Mouse (Mus musculus): Measurements from ENCODE around the gene Olfr70. TPM values are rescaled to one million over a fixed set of nuclear protein-coding genes. Genes with fewer than 3 reads are reported as not detected.

Gene Olfr70
- polyA plus RNA-seq, 1 experiment from 2014 or later, result not detected

DNA sequence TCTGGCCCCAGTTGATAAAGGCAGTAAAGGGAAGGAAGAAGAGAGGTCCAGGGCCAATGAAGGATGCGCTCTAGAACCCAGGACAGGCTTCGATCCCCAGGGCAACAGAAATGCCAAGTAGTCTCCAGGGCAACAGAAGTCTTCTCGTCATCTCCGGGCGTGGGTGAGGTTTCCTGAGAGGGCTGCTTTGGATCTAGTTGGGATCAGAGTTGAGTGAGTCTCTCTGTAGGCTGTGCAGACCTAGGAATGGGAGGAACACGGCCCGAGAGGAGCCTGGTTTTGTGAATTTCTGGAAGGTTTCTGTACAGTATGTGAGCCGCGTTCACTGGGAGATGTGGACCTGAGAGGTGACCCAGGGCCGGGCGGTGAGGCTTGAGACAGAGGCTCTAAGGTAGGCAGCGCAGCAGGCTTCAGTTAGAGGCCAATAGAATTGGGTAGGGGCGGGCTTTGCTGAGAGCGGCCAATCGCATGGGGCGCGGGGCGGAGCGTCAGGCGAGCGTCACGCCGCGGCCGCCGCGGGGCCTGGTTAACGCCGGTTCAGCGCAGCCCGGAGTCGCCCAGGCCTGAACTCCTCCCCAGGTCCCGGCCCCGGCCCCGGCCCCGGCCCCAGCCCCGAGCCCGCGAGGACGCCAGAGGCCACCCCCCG is 31.7 kb downstream of the Olfr70 start, which contains the start of the genes Tmem8b and Fam221b:
Gene Tmem8b (plus strand): TSS at position 190 of the 646 bp plus-strand sequence.
Gene Fam221b (minus strand): TSS at position 364 of the 646 bp plus-strand sequence.
- peaks cover 39% of the 10 kb centered on the region for H3K4me1 ChIP-seq
- peak within 1 kb of the TSS; percentile 94 for H3K27ac ChIP-seq
- DNase-seq (ENCODE audit: low spot score), result peak; percentile 95
- no peaks in the 10 kb centered on the region for H3K36me3 ChIP-seq
- no peaks in the 10 kb centered on the region for H3K9me3 ChIP-seq
- 2% methylated on average over 41 of the region's 41 CpGs for WGBS
- H3K4me3 ChIP-seq, result peak within 1 kb of the TSS; percentile 77
- peaks cover 56% of the 10 kb centered on the region for H3K27me3 ChIP-seq (ENCODE audit: insufficient read depth, poor library complexity, severe bottlenecking)

- Histone ChIP-seq H3K27me3 (ENCODE audit: insufficient read depth, poor library complexity, severe bottlenecking) (peaks cover 79% of the 10 kb centered on the region), H3K9me3 (no peaks in the 10 kb centered on the region), H3K36me3 (no peaks in the 10 kb centered on the region), H3K4me1 (peaks cover 20% of the 10 kb centered on the region), H3K4me3 (no peak overlapping the region), H3K27ac (no peak overlapping the region)
- no peak for DNase-seq (ENCODE audit: low spot score)
- 23% methylated on average over 4 of the region's 4 CpGs for WGBS
Observed at GRCm38 (mm10) chr4:43666412-43666811, 34.2 kb downstream of the Olfr70 start.

DNA sequence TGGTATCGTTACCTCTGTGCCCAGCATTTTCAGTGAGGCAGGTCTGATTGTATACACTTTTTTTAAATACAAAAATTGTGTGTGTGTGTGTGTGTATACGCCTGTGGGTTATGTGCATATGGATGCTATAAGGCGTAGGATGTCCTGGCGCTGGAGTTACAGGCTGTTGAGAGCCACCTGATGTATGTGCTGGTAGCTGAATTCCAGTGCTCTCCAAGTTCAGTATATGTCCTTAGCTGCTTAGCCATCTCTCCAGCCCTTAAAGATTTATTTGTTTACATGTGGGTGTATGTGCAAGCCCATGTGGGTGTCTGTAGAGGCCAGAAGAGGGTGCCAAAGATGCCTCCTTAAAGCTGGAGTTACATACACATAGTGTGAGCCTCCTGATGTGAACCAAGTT is 43.5 kb downstream of the Olfr70 start:
- WGBS, result 61% methylated on average over 4 of the region's 4 CpGs
- no peak for DNase-seq (ENCODE audit: low spot score)
- Histone ChIP-seq H3K27me3 (ENCODE audit: insufficient read depth, poor library complexity, severe bottlenecking) (peaks cover 37% of the 10 kb centered on the region), H3K27ac (no peak overlapping the region), H3K4me3 (peak overlapping the region; percentile 91), H3K36me3 (no peaks in the 10 kb centered on the region), H3K4me1 (peaks cover 25% of the 10 kb centered on the region), H3K9me3 (no peaks in the 10 kb centered on the region)

- peak within 1 kb of the TSS; percentile 91 for H3K4me3 ChIP-seq
- 1% methylated on average over 34 of the region's 34 CpGs for WGBS
- no peaks in the 10 kb centered on the region for H3K9me3 ChIP-seq
- peaks cover 30% of the 10 kb centered on the region for H3K27me3 ChIP-seq (ENCODE audit: insufficient read depth, poor library complexity, severe bottlenecking)
- H3K4me1 ChIP-seq, result peaks cover 29% of the 10 kb centered on the region
- peaks cover 2% of the 10 kb centered on the region; the same call in 1 of the 2 replicates for H3K36me3 ChIP-seq
- peak; percentile 98 for DNase-seq (ENCODE audit: low spot score)
- peak within 1 kb of the TSS; percentile 95 for H3K27ac ChIP-seq
Observed at GRCm38 (mm10) chr4:43656339-43657109, 44.1 kb downstream of the Olfr70 start, which contains the start of gene Hint2. TSS of gene Hint2 (minus strand) at chr4:43656466.

- Histone ChIP-seq H3K27me3 (ENCODE audit: insufficient read depth, poor library complexity, severe bottlenecking) (peaks cover 23% of the 10 kb centered on the region), H3K4me3 (peak overlapping the region; percentile 91), H3K9me3 (no peaks in the 10 kb centered on the region), H3K27ac (peak overlapping the region; percentile 95), H3K36me3 (peaks cover 5% of the 10 kb centered on the region), H3K4me1 (peaks cover 29% of the 10 kb centered on the region)
- no peak for DNase-seq (ENCODE audit: low spot score)
- WGBS, result 7% methylated on average over 34 of the region's 34 CpGs
Observed at GRCm38 (mm10) chr4:43655656-43656338, 44.8 kb downstream of the Olfr70 start.

DNA sequence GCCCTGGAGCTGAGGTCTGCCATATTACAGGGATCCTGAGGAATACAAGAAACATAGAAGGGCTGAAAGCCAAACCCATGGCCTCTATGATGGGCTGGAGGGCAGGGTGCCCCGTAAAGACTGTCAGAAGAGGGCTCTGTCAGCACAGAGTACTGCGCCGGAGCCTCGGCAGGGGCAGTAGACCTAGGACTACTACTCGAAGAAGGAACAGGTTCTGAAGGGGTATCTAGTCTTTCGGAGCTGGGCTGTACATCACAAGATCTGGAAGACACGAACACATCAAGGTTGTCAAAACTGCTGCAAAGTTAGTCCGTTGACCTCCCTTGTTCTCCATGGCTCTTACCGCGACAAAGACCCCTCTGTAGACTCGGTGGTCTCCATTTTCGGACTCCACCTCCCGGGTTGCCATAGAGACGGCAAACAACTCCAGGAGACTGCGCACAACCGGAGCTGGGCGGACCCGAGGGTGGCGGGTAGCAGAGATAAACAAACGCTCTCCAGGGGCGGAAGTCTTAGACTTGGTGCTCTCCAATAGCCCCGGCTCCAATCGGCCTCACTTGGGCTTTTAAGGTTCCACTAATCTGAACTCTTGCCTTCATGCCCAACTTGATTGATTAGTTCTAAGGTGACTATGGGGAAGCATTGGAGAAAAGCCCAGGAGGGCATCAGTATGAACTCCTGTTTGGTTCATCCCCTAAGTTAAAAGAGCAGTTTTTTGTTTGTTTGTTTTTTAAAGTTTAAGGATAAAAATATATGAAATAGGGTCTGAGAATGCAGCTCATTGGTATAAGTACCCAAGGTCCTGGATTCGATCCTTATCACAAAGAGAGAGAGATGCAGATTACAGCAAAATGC is 47.2 kb downstream of the Olfr70 start, which contains the start of gene Spag8:
Gene Spag8 (minus strand): TSS at position 434 of the 855 bp plus-strand sequence.
- 0 out of 2 replicates have a peak within 1 kb of the TSS, but pooled peaks have one; percentile 7 for H3K27ac ChIP-seq
- peak within 1 kb of the TSS; percentile 50 for H3K4me3 ChIP-seq
- no peaks in the 10 kb centered on the region for H3K9me3 ChIP-seq
- peaks cover 1% of the 10 kb centered on the region; the same call in 1 of the 2 replicates for H3K27me3 ChIP-seq (ENCODE audit: insufficient read depth, poor library complexity, severe bottlenecking)
- H3K36me3 ChIP-seq, result peaks cover 19% of the 10 kb centered on the region
- peaks cover 29% of the 10 kb centered on the region for H3K4me1 ChIP-seq
- peak; percentile 85 for DNase-seq (ENCODE audit: low spot score)
- 20% methylated on average over 24 of the region's 24 CpGs for WGBS

DNA sequence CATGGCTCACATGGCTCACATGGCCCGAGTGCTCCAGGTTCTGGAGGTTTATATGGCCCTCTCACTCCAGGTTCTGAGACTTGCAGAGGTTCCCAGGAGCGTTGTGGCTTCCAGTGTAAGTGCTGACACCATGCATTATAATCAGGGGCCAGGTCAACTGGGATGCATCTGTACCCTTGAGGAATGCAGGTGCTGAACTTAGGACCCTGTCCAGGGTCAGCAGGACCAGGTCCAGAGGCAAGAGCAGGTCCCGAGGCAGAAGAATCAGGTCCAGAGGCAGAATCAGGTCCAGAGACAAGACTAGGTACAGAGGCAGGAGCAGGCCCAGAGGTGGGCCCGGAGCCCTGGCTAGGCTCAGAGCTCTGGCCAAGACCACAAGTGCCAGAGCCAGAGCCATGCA is 47.9 kb downstream of the Olfr70 start:
- peaks cover 29% of the 10 kb centered on the region for H3K4me1 ChIP-seq
- H3K27ac ChIP-seq, result no peak overlapping the region
- peak overlapping the region; percentile 50 for H3K4me3 ChIP-seq
- peaks cover 19% of the 10 kb centered on the region for H3K36me3 ChIP-seq
- WGBS, result 85% methylated on average over 4 of the region's 4 CpGs
- H3K9me3 ChIP-seq, result no peaks in the 10 kb centered on the region
- H3K27me3 ChIP-seq (ENCODE audit: insufficient read depth, poor library complexity, severe bottlenecking), result peaks cover 4% of the 10 kb centered on the region; the same call in 1 of the 2 replicates
- no peak for DNase-seq (ENCODE audit: low spot score)

DNA sequence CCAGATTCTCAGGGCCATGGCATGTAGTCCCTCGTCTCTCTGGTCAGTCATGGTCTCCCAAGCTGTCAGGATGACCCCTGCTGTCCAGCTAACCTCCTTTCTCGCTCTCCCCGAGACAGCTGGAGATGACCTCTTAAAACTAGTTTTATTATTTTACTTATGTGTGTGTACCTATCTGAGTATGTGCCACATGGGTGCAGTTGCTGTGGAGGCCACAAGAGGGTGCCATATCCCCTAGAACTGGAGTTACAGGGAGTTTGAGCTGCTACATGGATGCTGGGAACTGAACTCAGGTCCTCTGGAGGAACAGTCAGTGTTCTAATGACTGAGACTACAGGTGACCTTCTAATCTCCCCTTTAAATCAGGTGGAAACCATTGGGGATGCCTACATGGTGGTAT is 50.8 kb downstream of the Olfr70 start:
- H3K36me3 ChIP-seq, result peaks cover 22% of the 10 kb centered on the region
- H3K9me3 ChIP-seq, result no peaks in the 10 kb centered on the region
- 93% methylated on average over 3 of the region's 3 CpGs for WGBS

More for the DNA sequence above, 50.8 kb downstream of the Olfr70 start:
- Histone ChIP-seq H3K4me3 (no peak overlapping the region), H3K27ac (no peak overlapping the region), H3K27me3 (ENCODE audit: insufficient read depth, poor library complexity, severe bottlenecking) (peaks cover 4% of the 10 kb centered on the region; the same call in 1 of the 2 replicates), H3K4me1 (peaks cover 13% of the 10 kb centered on the region; the same call in 1 of the 2 replicates)
- no peak for DNase-seq (ENCODE audit: low spot score)

Other genes starting within 250 kb of the Olfr70 start
- gene Cd72, start 246.2 kb downstream of the Olfr70 start, polyA plus RNA-seq (2016; fragmentation: Nextera tagmentation; extraction: Ambion mirVana), result 0.70 and 1.4 TPM in 2 replicates
- gene Sit1, start 217.1 kb downstream of the Olfr70 start, polyA plus RNA-seq (2016; fragmentation: Nextera tagmentation; extraction: Ambion mirVana), result not detected in 2 replicates
- 67.2 and 71.7 TPM in 2 replicates for gene Ccdc107, start 207.9 kb downstream of the Olfr70 start, polyA plus RNA-seq (2016; fragmentation: Nextera tagmentation; extraction: Ambion mirVana)
- gene Arhgef39, start 201.1 kb downstream of the Olfr70 start, polyA plus RNA-seq (2016; fragmentation: Nextera tagmentation; extraction: Ambion mirVana), result 39.9 and 40.1 TPM in 2 replicates
- 1.4 and 1.7 TPM in 2 replicates for gene Car9, start 193.8 kb downstream of the Olfr70 start, polyA plus RNA-seq (2016; fragmentation: Nextera tagmentation; extraction: Ambion mirVana)
- gene Tpm2, start 177.0 kb downstream of the Olfr70 start, polyA plus RNA-seq (2016; fragmentation: Nextera tagmentation; extraction: Ambion mirVana), result 135 and 142 TPM in 2 replicates
- 63.8 and 68.8 TPM in 2 replicates for gene Creb3, start 138.5 kb downstream of the Olfr70 start, polyA plus RNA-seq (2016; fragmentation: Nextera tagmentation; extraction: Ambion mirVana)
- 82.7 and 99.6 TPM in 2 replicates for gene Tln1, start 138.1 kb downstream of the Olfr70 start, polyA plus RNA-seq (2016; fragmentation: Nextera tagmentation; extraction: Ambion mirVana)
- gene Rgp1, start 122.1 kb downstream of the Olfr70 start, polyA plus RNA-seq (2016; fragmentation: Nextera tagmentation; extraction: Ambion mirVana), result 20.9 and 29.7 TPM in 2 replicates
- gene Gba2, start 121.9 kb downstream of the Olfr70 start, polyA plus RNA-seq (2016; fragmentation: Nextera tagmentation; extraction: Ambion mirVana), result 22.8 and 27.6 TPM in 2 replicates
- gene Msmp, start 116.3 kb downstream of the Olfr70 start, polyA plus RNA-seq (2016; fragmentation: Nextera tagmentation; extraction: Ambion mirVana), result 1.6 and 1.8 TPM in 2 replicates
- 5.5 and 5.6 TPM in 2 replicates for gene Npr2, start 68.9 kb downstream of the Olfr70 start, polyA plus RNA-seq (2016; fragmentation: Nextera tagmentation; extraction: Ambion mirVana)
- 0.63 and 2.0 TPM in 2 replicates for gene Spag8, start 47.2 kb downstream of the Olfr70 start, polyA plus RNA-seq (2016; fragmentation: Nextera tagmentation; extraction: Ambion mirVana)
- gene Hint2, start 44.3 kb downstream of the Olfr70 start, polyA plus RNA-seq (2016; fragmentation: Nextera tagmentation; extraction: Ambion mirVana), result 101 and 117 TPM in 2 replicates
- gene Tmem8b, start 31.8 kb downstream of the Olfr70 start, polyA plus RNA-seq (2016; fragmentation: Nextera tagmentation; extraction: Ambion mirVana), result 2.7 and 3.3 TPM in 2 replicates
- gene Fam221b, start 31.7 kb downstream of the Olfr70 start, polyA plus RNA-seq (2016; fragmentation: Nextera tagmentation; extraction: Ambion mirVana), result 1.7 and 1.9 TPM in 2 replicates
- gene Olfr71, start 9.4 kb upstream of the Olfr70 start, polyA plus RNA-seq (2016; fragmentation: Nextera tagmentation; extraction: Ambion mirVana), result not detected in 2 replicates
- 0.53 and 0.92 TPM in 2 replicates for gene Hrct1, start 26.4 kb upstream of the Olfr70 start, polyA plus RNA-seq (2016; fragmentation: Nextera tagmentation; extraction: Ambion mirVana)
- gene Spaar, start 29.2 kb upstream of the Olfr70 start, polyA plus RNA-seq (2016; fragmentation: Nextera tagmentation; extraction: Ambion mirVana), result 0.16 and 0.23 TPM in 2 replicates
- not detected in 2 replicates for gene Olfr159, start 70.2 kb upstream of the Olfr70 start, polyA plus RNA-seq (2016; fragmentation: Nextera tagmentation; extraction: Ambion mirVana)
- not detected in 2 replicates for gene Olfr156, start 123.1 kb upstream of the Olfr70 start, polyA plus RNA-seq (2016; fragmentation: Nextera tagmentation; extraction: Ambion mirVana)
- 0.10 TPM in 1 of 2 replicates, not detected in the other for gene Olfr157, start 139.4 kb upstream of the Olfr70 start, polyA plus RNA-seq (2016; fragmentation: Nextera tagmentation; extraction: Ambion mirVana)
- gene Olfr155, start 150.8 kb upstream of the Olfr70 start, polyA plus RNA-seq (2016; fragmentation: Nextera tagmentation; extraction: Ambion mirVana), result not detected in 2 replicates
- gene Reck, start 174.7 kb upstream of the Olfr70 start, polyA plus RNA-seq (2016; fragmentation: Nextera tagmentation; extraction: Ambion mirVana), result 11.0 and 17.4 TPM in 2 replicates

Measured in heart, embryonic 10.5 days (tissue).